8 mouse cellular contexts compared by ENCODE assay signal in the genomic region with DNA sequence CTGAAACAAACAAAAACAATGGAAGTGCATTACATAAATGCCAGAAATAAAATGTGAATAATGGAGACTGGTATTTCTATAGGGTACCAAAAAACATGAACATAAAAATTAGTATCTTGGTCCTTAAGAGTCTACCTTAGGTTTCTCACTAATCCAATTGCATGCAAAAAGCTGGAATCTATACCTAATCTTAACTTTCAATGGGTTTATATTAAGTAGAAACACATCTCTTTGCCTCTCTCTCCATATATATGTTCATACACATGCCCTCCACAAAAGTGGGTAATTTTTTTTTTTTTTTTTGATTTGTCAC. TPM values are rescaled to one million over a fixed set of nuclear protein-coding genes. Genes with fewer than 3 reads are reported as not detected.
DNase-seq lines count a peak whose midpoint lies in the region; ATAC-seq and TF ChIP-seq lines count a peak whose summit lies in the region.

Gene Smim10l1, plus strand, starts transcription at position 301 of the 313 bp plus-strand sequence.

- DNase-seq in lung, postnatal 0 days (ENCODE audit: low spot score) = no peak
- no peak for DNase-seq in lung, postnatal 4 days
- DNase-seq in embryonic facial prominence, embryonic 14.5 days (ENCODE audit: low spot score) = no peak
- no peak for DNase-seq in heart, postnatal 0 days (ENCODE audit: low spot score)
- DNase-seq in limb, embryonic 10.5 days (ENCODE audit: low spot score) = no peak
- no peak for DNase-seq in ovary, postnatal 14 days (ENCODE audit: low spot score)
- DNase-seq in Muller cell, postnatal 12 days (ENCODE audit: inconsistent ontology term) = no peak

- peak within 1 kb of the TSS; percentile 86 for H3K9ac ChIP-seq in lung, postnatal 0 days (replicated peaks; ENCODE audit: low read depth)
- peak within 1 kb of the TSS; percentile 93 for H3K9ac ChIP-seq in embryonic facial prominence, embryonic 14.5 days (ENCODE audit: low read depth, low read length)
- peak within 1 kb of the TSS; percentile 98 for H3K9ac ChIP-seq in heart, postnatal 0 days (replicated peaks; ENCODE audit: low read depth, low read length)
- H3K9ac ChIP-seq in neural tube, embryonic 15.5 days (replicated peaks) = peak within 1 kb of the TSS; percentile 88

- no peaks in the 10 kb centered on the region for H3K27me3 ChIP-seq in lung, postnatal 0 days (replicated peaks; ENCODE audit: insufficient read depth, low read length)
- no peaks in the 10 kb centered on the region for H3K27me3 ChIP-seq in embryonic facial prominence, embryonic 14.5 days (replicated peaks; ENCODE audit: control insufficient read depth, insufficient read depth, low read length)
- no peaks in the 10 kb centered on the region for H3K27me3 ChIP-seq in heart, postnatal 0 days (ENCODE audit: control insufficient read depth, insufficient read depth, low read length)
- H3K27me3 ChIP-seq in limb, embryonic 10.5 days (ENCODE audit: low read depth, poor library complexity, severe bottlenecking) = no peaks in the 10 kb centered on the region
- H3K27me3 ChIP-seq in neural tube, embryonic 15.5 days (replicated peaks) = no peaks in the 10 kb centered on the region

- ATAC-seq in lung, postnatal 0 days = no peak
- ATAC-seq in embryonic facial prominence, embryonic 14.5 days (ENCODE audit: low read depth) = no peak
- no peak for ATAC-seq in heart, postnatal 0 days (ENCODE audit: insufficient read depth, low read depth)
- ATAC-seq in neural tube, embryonic 15.5 days (ENCODE audit: low FRiP score) = no peak

- no peak for TF ChIP-seq CTCF in lung, postnatal 0 days (IDR thresholded peaks at IDR 0.05)
- TF ChIP-seq CTCF in heart, postnatal 0 days (IDR thresholded peaks at IDR 0.05; ENCODE audit: low read depth) = no peak

- peaks cover 5% of the 10 kb centered on the region; the same call in 1 of the 2 replicates for H3K4me1 ChIP-seq in lung, postnatal 0 days (ENCODE audit: insufficient read depth, low read depth, low read length)
- H3K4me1 ChIP-seq in embryonic facial prominence, embryonic 14.5 days (ENCODE audit: control insufficient read depth, insufficient read depth, low read length) = no peaks in the 10 kb centered on the region
- H3K4me1 ChIP-seq in heart, postnatal 0 days (ENCODE audit: control insufficient read depth, insufficient read depth) = peaks cover 8% of the 10 kb centered on the region
- no peaks in the 10 kb centered on the region for H3K4me1 ChIP-seq in limb, embryonic 10.5 days
- peaks cover 6% of the 10 kb centered on the region for H3K4me1 ChIP-seq in neural tube, embryonic 15.5 days

- peak within 1 kb of the TSS; percentile 95 for H3K27ac ChIP-seq in lung, postnatal 0 days (ENCODE audit: low read length)
- H3K27ac ChIP-seq in embryonic facial prominence, embryonic 14.5 days (replicated peaks; ENCODE audit: low read depth, low read length) = peak within 1 kb of the TSS; percentile 98
- peak within 1 kb of the TSS; percentile 99 for H3K27ac ChIP-seq in heart, postnatal 0 days (ENCODE audit: low read depth)
- peak within 1 kb of the TSS; percentile 99 for H3K27ac ChIP-seq in limb, embryonic 10.5 days
- peak within 1 kb of the TSS; percentile 99 for H3K27ac ChIP-seq in neural tube, embryonic 15.5 days (replicated peaks)

- peak within 1 kb of the TSS; percentile 58 for H3K4me2 ChIP-seq in lung, postnatal 0 days (replicated peaks; ENCODE audit: low read depth, low read length)
- peak within 1 kb of the TSS; percentile 60 for H3K4me2 ChIP-seq in embryonic facial prominence, embryonic 14.5 days (ENCODE audit: low read depth, low read length)
- H3K4me2 ChIP-seq in heart, postnatal 0 days (ENCODE audit: low read depth, low read length) = peak within 1 kb of the TSS; percentile 80
- H3K4me2 ChIP-seq in neural tube, embryonic 15.5 days = peak within 1 kb of the TSS; percentile 61

- H3K4me3 ChIP-seq in lung, postnatal 0 days (ENCODE audit: low read depth, low read length) = peak within 1 kb of the TSS; percentile 59
- peak within 1 kb of the TSS; percentile 66 for H3K4me3 ChIP-seq in embryonic facial prominence, embryonic 14.5 days (ENCODE audit: low read depth, low read length)
- H3K4me3 ChIP-seq in heart, postnatal 0 days (ENCODE audit: low read depth, low read length) = peak within 1 kb of the TSS; percentile 84
- peak within 1 kb of the TSS; percentile 81 for H3K4me3 ChIP-seq in limb, embryonic 10.5 days
- peak within 1 kb of the TSS; percentile 73 for H3K4me3 ChIP-seq in neural tube, embryonic 15.5 days (replicated peaks)

- TF ChIP-seq EP300 in lung, postnatal 0 days (IDR thresholded peaks at IDR 0.05) = no peak
- no peak for TF ChIP-seq EP300 in heart, postnatal 0 days (IDR thresholded peaks at IDR 0.05; ENCODE audit: low read depth)

- no peaks in the 10 kb centered on the region for H3K9me3 ChIP-seq in lung, postnatal 0 days (ENCODE audit: low read length)
- no peaks in the 10 kb centered on the region for H3K9me3 ChIP-seq in embryonic facial prominence, embryonic 14.5 days (ENCODE audit: control insufficient read depth, low read length)
- H3K9me3 ChIP-seq in heart, postnatal 0 days (replicated peaks; ENCODE audit: control insufficient read depth, low read length) = no peaks in the 10 kb centered on the region
- H3K9me3 ChIP-seq in limb, embryonic 10.5 days (replicated peaks) = no peaks in the 10 kb centered on the region
- H3K9me3 ChIP-seq in neural tube, embryonic 15.5 days (replicated peaks) = no peaks in the 10 kb centered on the region

- no peaks in the 10 kb centered on the region for H3K36me3 ChIP-seq in lung, postnatal 0 days (ENCODE audit: insufficient read depth, low read length)
- H3K36me3 ChIP-seq in embryonic facial prominence, embryonic 14.5 days (ENCODE audit: control insufficient read depth, insufficient read depth, low read length) = peaks cover 12% of the 10 kb centered on the region; the same call in 1 of the 2 replicates
- no peaks in the 10 kb centered on the region for H3K36me3 ChIP-seq in heart, postnatal 0 days (replicated peaks; ENCODE audit: control insufficient read depth, insufficient read depth, low read length)
- H3K36me3 ChIP-seq in limb, embryonic 10.5 days = peaks cover 13% of the 10 kb centered on the region
- H3K36me3 ChIP-seq in neural tube, embryonic 15.5 days = peaks cover 6% of the 10 kb centered on the region; the same call in 1 of the 2 replicates

RNA-seq across cellular contexts. Expression of gene Smim10l1, which starts in this region (rescaled TPM):
- 86.1 and 91.8 TPM in 2 replicates for polyA plus RNA-seq in lung, postnatal 0 days (2015; fragmentation: Nextera tagmentation; extraction: Ambion mirVana)
- 67.6 and 69.7 TPM in 2 replicates for polyA plus RNA-seq in embryonic facial prominence, embryonic 14.5 days (2014; fragmentation: Nextera tagmentation; extraction: Ambion mirVana)
- total RNA-seq in heart, postnatal 0 days (2014; rRNA removed; ENCODE audit: low replicate concordance) = 111 and 163 TPM in 2 replicates
- polyA plus RNA-seq in heart, postnatal 0 days (2015; fragmentation: Nextera tagmentation; extraction: Ambion mirVana) = 91.2 and 103 TPM in 2 replicates
- 51.7 and 64.5 TPM in 2 replicates for polyA plus RNA-seq in limb, embryonic 10.5 days (2016; fragmentation: Nextera tagmentation; extraction: Ambion mirVana)
- polyA plus RNA-seq in neural tube, embryonic 15.5 days (2015; fragmentation: Nextera tagmentation; extraction: Ambion mirVana) = 116 and 136 TPM in 2 replicates
